Mouse (Mus musculus) left cerebral cortex, postnatal 25 days (tissue): ENCODE data around the gene Atf2. TPM values are rescaled to one million over a fixed set of nuclear protein-coding genes. Genes with fewer than 3 reads are reported as not detected.
"Not testable (repeated sequence)": the region's sequence is repeated elsewhere in the genome, so short reads cannot be mapped to it uniquely, and the experiment has no call there.

ENCODE experiments used
- DNase-seq, 2 experiments: peaks; one replicate each; pipeline ENCODE4 v3.0.0; 2022; ENCODE audit warnings: low spot score in 2 of 2, mixed read lengths in 1 of 2
- intact Hi-C: fragments of 180-260 bp; cut with DNase I; formaldehyde crosslinking; loops from one replicate; pipeline ENCODE4 v1.15.1; 2025
- total RNA-seq, 2 experiments: library from RNA; stranded (reverse); gene quantifications; 2 replicates each; pipeline ENCODE4 v1.2.3; 2021

Atf2 gene
- total RNA-seq, 2 experiments from 2014 or later, result 165 to 171 TPM

- DNase-seq, result peak; percentile 32 to 84
- intact Hi-C loops, result loop anchor here (2.0 to 10.0 kb wide), 2 partner anchors 119 to 319 kb away; partner anchors contain the start of gene Chn1
These were observed 1.2 kb upstream of the Atf2 start for GRCm38 (mm10) chr2:73893473-73894270.

DNA sequence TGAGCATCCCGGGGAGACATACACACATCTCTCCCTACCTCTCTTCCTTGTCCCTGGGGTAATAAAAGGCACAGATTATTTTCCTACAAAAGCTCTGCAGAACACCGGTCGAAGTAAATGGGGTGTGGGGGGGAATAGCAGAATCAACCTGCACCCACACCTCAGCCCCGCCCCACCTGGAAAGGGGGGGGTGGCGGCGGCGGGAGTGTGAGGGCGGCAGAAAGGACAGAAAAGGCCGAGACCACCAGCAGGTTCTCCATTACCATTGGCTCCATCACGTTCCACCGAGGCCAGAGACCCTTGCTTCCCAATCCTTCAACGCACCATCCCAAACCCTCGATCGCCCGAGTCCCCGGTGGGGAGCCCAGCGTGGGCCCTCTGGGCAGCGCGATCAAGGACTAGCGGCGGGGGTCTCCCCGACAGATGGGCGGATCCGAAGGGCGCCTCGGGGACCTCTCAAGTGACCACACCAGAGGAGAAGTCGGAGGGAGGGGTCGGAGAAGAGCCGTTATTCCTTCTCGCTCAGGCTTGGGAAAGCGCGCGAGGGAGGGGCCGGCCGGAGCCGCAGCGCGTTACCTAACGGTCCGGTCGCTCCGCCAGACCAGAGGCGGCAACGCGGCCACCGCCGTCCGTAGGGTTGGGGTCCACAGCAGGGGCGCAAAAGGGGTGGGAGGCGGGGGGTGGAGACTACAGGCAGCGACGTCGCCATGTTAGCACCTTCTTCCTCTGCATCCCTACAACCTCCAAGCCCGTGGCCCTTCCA lies 557 bp downstream of the Atf2 start:
- DNase-seq, result peak in 1 of 2 experiments; percentile 23
- intact Hi-C loops, result loop anchor here (1.0 to 10.0 kb wide), 3 partner anchors 19 to 317 kb away; partner anchors contain the start of genes Atp5g3 and Chn1

DNA sequence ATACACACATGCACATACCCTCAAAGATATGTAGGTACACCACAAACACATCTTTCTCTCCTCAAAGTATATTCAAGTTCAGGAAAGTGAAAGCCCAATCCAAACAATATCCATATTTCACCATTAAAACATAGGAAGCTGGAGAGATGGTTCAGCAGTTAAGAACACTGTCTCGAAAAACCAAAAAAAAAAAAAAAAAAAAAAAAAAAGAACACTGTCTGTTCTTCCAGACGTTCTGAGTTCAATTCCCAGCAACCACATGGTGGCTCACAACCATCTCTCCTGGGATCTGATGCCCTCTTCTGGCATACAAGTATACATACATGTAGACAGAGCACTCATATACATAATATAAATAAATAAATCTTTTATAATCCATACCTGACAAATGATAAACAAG lies 6.4 kb downstream of the Atf2 start:
- intact Hi-C loops, result no loop called here
- DNase-seq, result no peak

DNA sequence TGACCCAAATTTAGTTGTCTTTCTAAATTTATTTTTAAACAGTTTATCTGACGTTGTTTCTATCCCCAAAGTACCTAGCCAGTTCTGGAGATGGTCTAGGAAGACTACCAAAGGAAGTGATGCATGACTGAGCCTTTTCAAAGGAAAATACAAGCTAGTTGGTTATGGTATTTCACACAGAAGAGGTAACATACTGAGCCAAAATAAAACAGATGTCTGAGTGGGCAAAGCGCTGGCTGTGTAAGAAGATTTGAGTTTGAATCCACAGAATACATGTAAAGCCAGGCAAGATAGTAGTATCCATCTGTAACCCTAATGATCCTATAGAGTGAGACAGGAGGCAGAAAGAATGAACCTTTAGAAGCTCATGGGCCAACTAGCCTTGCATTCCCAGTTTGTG lies 14.5 kb downstream of the Atf2 start:
- DNase-seq, result peak in 1 of 2 experiments; percentile 64
- intact Hi-C loops, result no loop called here

GRCm38 (mm10) chr2:73867764-73868487 lies 24.5 kb downstream of the Atf2 start:
- DNase-seq, result peak; percentile 57 to 69
- intact Hi-C loops, result no loop called here

- intact Hi-C loops, result no loop called here
- peak in 1 of 2 experiments; percentile 16 for DNase-seq
These were observed 32.3 kb downstream of the Atf2 start for GRCm38 (mm10) chr2:73860046-73860624.

DNA sequence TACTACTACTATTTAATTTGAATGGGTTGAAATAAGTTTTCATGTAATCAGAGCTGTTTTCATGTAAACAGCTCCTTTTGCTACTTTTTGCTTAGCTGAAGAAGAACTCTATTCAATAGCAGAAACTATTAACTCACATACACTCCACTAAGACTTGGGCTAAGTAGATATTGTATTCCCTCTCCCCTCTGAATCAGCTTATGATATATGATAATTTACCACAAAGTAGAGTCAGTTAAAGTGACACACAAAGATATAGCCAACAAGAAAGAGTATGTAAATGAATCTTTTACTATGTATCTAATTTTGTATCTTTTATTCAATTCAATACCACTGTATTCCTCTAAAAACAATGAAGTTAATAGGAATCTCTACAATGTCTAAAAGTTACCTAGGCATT lies 35.1 kb downstream of the Atf2 start:
- DNase-seq, result no peak

GRCm38 (mm10) chr2:73856246-73856645 lies 36.2 kb downstream of the Atf2 start:
- intact Hi-C loops, result no loop called here
- DNase-seq, result no peak

More for the DNA sequence above, 35.1 kb downstream of the Atf2 start:
- intact Hi-C loops, result no loop called here

DNA sequence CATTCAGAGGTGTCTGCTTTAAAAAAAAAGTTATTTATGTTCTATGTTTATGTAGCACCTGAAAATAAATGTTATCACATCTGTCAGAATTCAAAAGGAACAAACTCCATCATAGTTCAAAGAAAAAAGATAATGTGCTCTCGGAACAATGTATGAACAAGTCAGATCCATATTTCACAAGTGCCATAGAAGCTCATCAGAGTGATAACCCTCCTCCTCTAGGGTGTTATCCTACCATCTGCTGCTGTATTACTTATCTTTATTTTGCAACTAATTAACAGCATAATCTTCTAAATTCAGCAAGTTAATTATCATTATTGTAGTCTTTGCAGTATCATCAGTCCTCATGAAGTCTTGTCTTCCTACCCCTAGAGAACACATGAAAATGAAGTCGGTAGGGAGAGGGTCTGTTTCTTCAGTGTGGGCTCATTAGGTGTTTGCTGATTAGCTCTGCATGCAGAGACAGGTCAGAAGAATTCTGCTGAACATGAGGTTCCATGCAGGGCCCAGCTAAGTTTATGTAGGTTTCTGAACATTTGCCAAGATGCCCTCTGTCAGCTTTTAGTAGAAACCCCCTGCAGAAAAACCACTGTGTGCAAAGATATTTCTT lies 57.9 kb downstream of the Atf2 start:
- no peak for DNase-seq
- intact Hi-C loops, result no loop called here

DNA sequence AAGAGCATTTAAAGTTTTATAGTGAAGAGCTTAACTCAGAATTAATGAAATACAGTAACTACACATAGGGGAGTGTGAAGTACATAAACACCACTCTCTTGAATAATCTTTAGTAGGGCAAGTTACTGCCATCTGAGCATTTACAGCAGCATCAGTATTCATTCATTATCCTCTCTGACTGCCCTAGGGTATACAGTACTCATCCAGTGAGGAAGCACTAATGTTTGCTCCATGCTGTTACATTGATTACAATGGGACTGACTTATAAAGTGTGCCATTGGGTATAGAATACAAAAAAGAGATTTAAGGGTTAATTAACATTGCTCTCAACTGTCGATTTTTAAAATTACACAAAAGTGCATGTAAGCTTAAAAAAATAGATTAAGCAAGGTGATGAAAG lies 59.2 kb downstream of the Atf2 start:
- no peak for DNase-seq
- intact Hi-C loops, result no loop called here

- intact Hi-C loops, result no loop called here
- DNase-seq, result no peak
These were observed 73.7 kb downstream of the Atf2 start for GRCm38 (mm10) chr2:73818742-73819141.

DNA sequence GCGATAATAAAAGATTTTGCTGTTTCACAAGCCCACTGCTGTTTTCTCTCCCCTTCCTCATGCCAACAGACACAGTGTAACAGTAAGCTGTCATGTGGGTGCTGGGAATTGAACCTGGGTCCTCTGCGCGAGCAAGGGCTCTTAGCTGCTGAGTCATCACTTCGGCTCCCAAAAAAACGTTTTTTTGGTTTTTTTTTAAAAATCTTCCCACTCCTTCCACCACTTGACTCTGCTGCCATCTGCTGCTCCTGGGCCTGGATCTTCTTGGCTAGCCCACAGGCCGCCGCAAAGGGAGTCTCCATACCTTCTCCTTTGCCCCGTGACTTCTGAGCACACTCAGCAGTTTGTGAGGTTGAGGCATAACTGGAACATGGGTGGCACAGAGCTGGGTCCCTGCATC lies 84.8 kb downstream of the Atf2 start:
- DNase-seq, result peak in 1 of 2 experiments; percentile 11
- intact Hi-C loops, result loop anchor here (5.0 kb wide), 1 partner anchor 240 kb away; no protein-coding TSS in a partner anchor

GRCm38 (mm10) chr2:73800127-73800526 lies 92.3 kb downstream of the Atf2 start:
- intact Hi-C loops, result not testable (repeated sequence)

GRCm38 (mm10) chr2:73798786-73799185 lies 93.7 kb downstream of the Atf2 start:
- no peak for DNase-seq
- intact Hi-C loops, result no loop called here

More at GRCm38 (mm10) chr2:73800127-73800526, 92.3 kb downstream of the Atf2 start:
- not testable (repeated sequence) for DNase-seq

DNA sequence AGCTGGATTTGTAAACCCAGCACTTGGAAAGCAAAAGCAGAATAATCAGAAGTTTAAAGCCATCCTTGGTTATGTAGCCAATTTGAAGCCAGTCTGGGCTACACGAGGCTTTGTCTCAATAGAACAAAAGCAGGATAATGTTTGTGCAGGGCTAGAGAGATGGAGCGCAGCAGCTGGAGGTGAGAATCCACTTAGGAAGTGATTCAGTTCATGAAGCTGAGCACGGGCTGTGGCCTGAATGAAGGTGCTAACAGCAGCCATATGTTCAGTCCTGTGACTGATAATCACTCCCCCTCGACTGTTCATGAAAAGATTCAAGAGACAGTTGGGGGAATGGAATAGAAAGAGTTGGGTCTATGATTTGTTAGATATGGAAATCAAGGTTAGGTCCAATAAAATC lies 94.3 kb downstream of the Atf2 start:
- intact Hi-C loops, result no loop called here
- DNase-seq, result no peak

GRCm38 (mm10) chr2:73791846-73792630 lies 100.4 kb downstream of the Atf2 start:
- intact Hi-C loops, result no loop called here
- DNase-seq, result no peak

DNA sequence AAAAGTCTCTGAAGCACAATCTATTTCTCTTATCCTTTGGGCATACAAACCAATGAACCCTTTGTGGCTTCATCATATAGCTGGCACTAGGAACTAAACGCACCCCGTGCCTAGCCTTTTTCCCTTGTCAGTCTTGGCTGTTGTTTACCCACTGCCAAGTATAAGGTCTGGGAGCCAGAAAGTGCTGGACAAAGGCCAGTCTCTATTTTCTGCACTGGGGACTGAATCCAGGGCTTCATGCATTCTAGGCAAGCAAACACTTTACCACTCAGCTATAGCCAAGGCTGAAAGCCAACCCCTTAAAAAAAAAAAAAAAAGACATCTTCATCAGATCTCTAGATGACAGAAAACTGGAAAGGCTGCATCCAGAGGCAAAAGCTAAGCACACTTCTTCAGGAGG lies 102.1 kb downstream of the Atf2 start:
- no peak for DNase-seq
- intact Hi-C loops, result no loop called here

DNA sequence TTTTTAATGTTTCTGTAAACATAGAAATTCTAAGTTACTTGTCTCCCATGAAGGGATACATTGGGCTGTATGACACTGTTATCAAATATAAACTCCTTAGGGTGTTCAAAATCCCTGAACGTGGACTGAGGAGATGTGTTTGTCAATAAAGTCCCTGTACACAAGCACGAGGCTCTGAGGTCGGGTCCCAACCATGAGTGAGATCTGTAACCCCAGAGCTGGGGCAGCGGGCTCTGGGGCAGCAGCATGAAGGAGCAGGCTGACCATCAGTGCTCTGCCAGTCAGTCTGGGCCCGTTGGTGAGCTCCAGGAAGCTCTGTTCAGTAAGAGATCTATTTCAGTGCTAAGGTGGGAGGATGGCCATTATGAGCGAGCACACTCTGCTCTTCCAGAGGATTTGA lies 104.0 kb downstream of the Atf2 start:
- DNase-seq, result no peak
- intact Hi-C loops, result no loop called here
